Mouse (Mus musculus): Measurements from ENCODE around the gene Gmpr2.

DNA sequence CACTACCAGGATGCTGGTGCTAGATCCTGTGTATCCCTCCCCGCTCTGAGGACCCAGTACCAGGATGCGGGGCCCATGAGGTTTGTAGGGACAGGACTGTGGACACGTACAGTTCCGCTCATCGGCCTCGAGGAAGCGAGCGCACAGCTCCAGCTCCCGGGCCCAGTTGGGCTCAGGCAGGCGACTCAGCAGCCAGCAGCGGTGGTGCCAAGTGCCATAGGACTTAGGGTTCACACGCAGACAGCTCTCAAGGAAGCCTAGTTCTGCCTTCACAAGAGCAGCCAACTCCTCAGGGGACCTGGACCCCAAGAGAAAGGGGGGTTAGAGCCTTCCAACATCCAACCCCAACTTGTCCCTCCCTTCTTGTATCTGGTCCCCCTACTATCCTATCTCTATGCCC lies 48.9 kb downstream of the Gmpr2 start:
- TF ChIP-seq CTCF (IDR thresholded peaks at IDR 0.05; ENCODE audit: low read depth, low read length): no peak
- TF ChIP-seq POLR2A (IDR thresholded peaks at IDR 0.05; ENCODE audit: insufficient read depth, low read length): no peak
